Mouse (Mus musculus): ENCODE measurements at regions not wholly inside any gene's neighbourhood (a gene's known extent, or its start where the extent isn't known, plus 50 kb on each side); places are given as distances from the start of the nearest gene placed in this dataset.

DNA sequence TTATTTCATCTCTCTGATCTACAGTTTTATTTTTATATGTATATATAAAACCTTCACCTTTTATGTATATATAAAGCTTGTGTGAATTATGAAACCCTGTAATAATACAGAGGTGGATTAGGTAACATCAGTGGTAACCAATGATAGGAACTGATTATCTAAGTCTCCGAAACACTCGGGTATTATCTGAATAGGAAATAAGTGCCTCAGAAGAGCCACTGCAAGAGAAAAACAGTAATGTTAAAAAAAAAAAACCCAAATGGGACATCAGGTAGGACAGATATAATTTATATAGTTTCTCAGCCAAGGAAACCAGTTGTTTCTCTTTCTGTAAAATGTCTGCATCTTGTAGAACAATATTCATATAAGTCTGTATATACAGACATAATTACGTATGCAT, 261.9 kb upstream of the Slitrk1 start:
- H3K4me1 ChIP-seq (ENCODE audit: control insufficient read depth, insufficient read depth, low read length) = no peaks in the 10 kb centered on the region
- ATAC-seq (ENCODE audit: low FRiP score, low read depth) (no peak), DNase-seq (ENCODE audit: low spot score) (no peak)
- no peaks in the 10 kb centered on the region for H3K36me3 ChIP-seq (ENCODE audit: control insufficient read depth, insufficient read depth, low read length)
- H3K27ac ChIP-seq (replicated peaks; ENCODE audit: low read depth, low read length) = no peak overlapping the region
- H3K9ac ChIP-seq (ENCODE audit: low read depth, low read length, severe bottlenecking) = no peak overlapping the region
- no peaks in the 10 kb centered on the region for H3K27me3 ChIP-seq (ENCODE audit: control insufficient read depth, insufficient read depth, low read length)
- TF ChIP-seq POLR2A (IDR thresholded peaks at IDR 0.05; ENCODE audit: borderline replicate concordance, extremely low read depth, insufficient read depth, insufficient read length) = no peak
- no peak overlapping the region for H3K4me2 ChIP-seq (replicated peaks; ENCODE audit: low read depth, low read length, severe bottlenecking)
- 80% methylated on average over 3 of the region's 3 CpGs for WGBS
- H3K4me3 ChIP-seq (replicated peaks; ENCODE audit: low read length) = no peak overlapping the region
- no peaks in the 10 kb centered on the region for H3K9me3 ChIP-seq (ENCODE audit: control insufficient read depth, low read length)

Data from limb, embryonic 14.5 days (tissue).